In the genomic region with DNA sequence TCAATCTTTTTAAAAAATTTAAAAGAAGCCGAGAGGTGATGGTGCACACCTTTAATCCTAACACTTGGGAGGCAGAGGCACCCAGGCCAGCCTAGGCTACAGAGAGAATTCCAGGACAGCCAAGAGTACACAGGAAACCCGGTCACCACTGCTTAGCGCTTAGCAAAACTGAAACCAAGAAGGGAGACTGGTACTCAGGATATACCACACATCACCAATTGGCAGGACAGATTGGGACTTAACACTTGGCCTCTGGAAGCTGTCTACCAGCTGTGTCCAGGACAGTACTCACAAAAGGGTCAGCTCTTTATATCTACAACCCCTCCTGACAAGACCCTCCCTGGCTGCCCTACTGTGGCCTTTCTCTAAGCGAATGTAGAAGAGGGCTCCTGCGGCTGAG, we compare ENCODE assay signal across 8 mouse cellular contexts. TPM values are rescaled to one million over a fixed set of nuclear protein-coding genes. Genes with fewer than 3 reads are reported as not detected.
DNase-seq lines count a peak whose midpoint lies in the region; ATAC-seq and TF ChIP-seq lines count a peak whose summit lies in the region.

No protein-coding gene starts in this region.

- peak overlapping the region; percentile 83 for H3K4me3 ChIP-seq in heart, postnatal 0 days (ENCODE audit: low read depth, low read length)
- H3K4me3 ChIP-seq in midbrain, embryonic 16.5 days (ENCODE audit: low read depth, low read length) = peak overlapping the region; percentile 88

- no peak for ATAC-seq in heart, postnatal 0 days (ENCODE audit: insufficient read depth, low read depth)
- ATAC-seq in activated CD4-positive, CD25-positive, alpha-beta regulatory T cell, adult 4 months = peak; percentile 32
- ATAC-seq in inflammation-experienced regulatory T-cells, adult 6 months = peak; percentile 36
- ATAC-seq in midbrain, embryonic 16.5 days = no peak

- peak overlapping the region; percentile 38 for H3K9ac ChIP-seq in heart, postnatal 0 days (replicated peaks; ENCODE audit: low read depth, low read length)
- H3K9ac ChIP-seq in midbrain, embryonic 16.5 days (ENCODE audit: low read depth, low read length) = peak overlapping the region; percentile 60

- no peak for TF ChIP-seq EP300 in heart, postnatal 0 days (IDR thresholded peaks at IDR 0.05; ENCODE audit: low read depth)

- no peaks in the 10 kb centered on the region for H3K27me3 ChIP-seq in heart, postnatal 0 days (ENCODE audit: control insufficient read depth, insufficient read depth, low read length)
- no peaks in the 10 kb centered on the region for H3K27me3 ChIP-seq in midbrain, embryonic 16.5 days (ENCODE audit: control insufficient read depth, insufficient read depth, low read depth, low read length)

- WGBS in heart, postnatal 0 days = 24% methylated on average over 5 of the region's 5 CpGs
- 22% methylated on average over 5 of the region's 5 CpGs for whole genome bisulfite sequencing in midbrain, embryonic 16.5 days

- TF ChIP-seq CTCF in heart, postnatal 0 days (IDR thresholded peaks at IDR 0.05; ENCODE audit: low read depth) = no peak

- peak overlapping the region; percentile 91 for H3K4me2 ChIP-seq in heart, postnatal 0 days (ENCODE audit: low read depth, low read length)
- H3K4me2 ChIP-seq in midbrain, embryonic 16.5 days (ENCODE audit: low read length) = peak overlapping the region; percentile 83

- no peaks in the 10 kb centered on the region for H3K9me3 ChIP-seq in heart, postnatal 0 days (replicated peaks; ENCODE audit: control insufficient read depth, low read length)
- no peaks in the 10 kb centered on the region for H3K9me3 ChIP-seq in midbrain, embryonic 16.5 days (replicated peaks; ENCODE audit: control insufficient read depth, low read length, poor library complexity, severe bottlenecking)

- no peak for DNase-seq in heart, postnatal 0 days (ENCODE audit: low spot score)
- DNase-seq in heart, adult 8-10 months (ENCODE audit: low spot score) = no peak
- no peak for DNase-seq in adrenal gland, postnatal 4 days (ENCODE audit: low spot score in 2 of 2)
- no peak for DNase-seq in layer of hippocampus, adult 8-10 months (ENCODE audit: low spot score in 2 of 2)
- no peak for DNase-seq in embryo, embryonic 10 days (ENCODE audit: low spot score)

- 0 out of 2 replicates have a peak, but pooled peaks cover 5% of the 10 kb centered on the region for H3K36me3 ChIP-seq in heart, postnatal 0 days (replicated peaks; ENCODE audit: control insufficient read depth, insufficient read depth, low read length)
- no peaks in the 10 kb centered on the region; the same call in 1 of the 2 replicates for H3K36me3 ChIP-seq in midbrain, embryonic 16.5 days (ENCODE audit: control insufficient read depth, insufficient read depth, low read length)

- H3K4me1 ChIP-seq in heart, postnatal 0 days (ENCODE audit: control insufficient read depth, insufficient read depth) = peaks cover 16% of the 10 kb centered on the region
- peaks cover 28% of the 10 kb centered on the region for H3K4me1 ChIP-seq in midbrain, embryonic 16.5 days (ENCODE audit: control insufficient read depth, insufficient read depth, low read length)

- H3K27ac ChIP-seq in heart, postnatal 0 days (ENCODE audit: low read depth) = peak overlapping the region; percentile 30
- H3K27ac ChIP-seq in midbrain, embryonic 16.5 days (ENCODE audit: low read length) = peak overlapping the region; percentile 64

RNA-seq across cellular contexts. Expression of gene Dusp7, which starts 1.4 kb away (rescaled TPM):
- total RNA-seq in heart, postnatal 0 days (2014; rRNA removed; ENCODE audit: low replicate concordance) = 46.9 and 47.7 TPM in 2 replicates
- polyA plus RNA-seq in heart, postnatal 0 days (2015; fragmentation: Nextera tagmentation; extraction: Ambion mirVana) = 9.1 and 10.3 TPM in 2 replicates
- total RNA-seq in heart, adult 8-10 months (2022) = 10 to 100 TPM; 53.4 to 67.0 (median 62.7) TPM
- 10 to 100 TPM; 16.7 to 20.0 TPM for polyA plus RNA-seq in activated CD4-positive, CD25-positive, alpha-beta regulatory T cell, adult 4 months (2017; shearing (Covaris generic))
- polyA plus RNA-seq in inflammation-experienced regulatory T-cells, adult 6 months (2017; shearing (Covaris generic)) = 10 to 100 TPM; 20.2 to 22.2 (median 21.4) TPM
- polyA plus RNA-seq in midbrain, embryonic 16.5 days (2015; fragmentation: Nextera tagmentation; extraction: Ambion mirVana) = 12.3 and 13.2 TPM in 2 replicates
- 10 to 100 TPM; 25.0 to 25.8 TPM for total RNA-seq in adrenal gland, postnatal 4 days (2021)
- 10 to 100 TPM; 78.0 to 84.8 (median 80.5) TPM for total RNA-seq in layer of hippocampus, adult 8-10 months (2022)

Comparison
In these comparisons a context has a peak if more than half of its experiments do, and no peak if none do; other contexts are left out.
1. ATAC-seq: peak in activated CD4-positive, CD25-positive, alpha-beta regulatory T cell, adult 4 months (single experiment) and inflammation-experienced regulatory T-cells, adult 6 months (single experiment); none in heart, postnatal 0 days (single experiment) and midbrain, embryonic 16.5 days (single experiment).